Mouse (Mus musculus) embryo, embryonic 9.5 days (tissue): ENCODE measurements around the gene Serpinb2.

ENCODE experiments used
- DNase-seq: peaks from one replicate; pipeline ENCODE4 v3.0.0-alpha.2; 2017; ENCODE audit errors: extremely low spot score

Serpinb2 gene

DNA sequence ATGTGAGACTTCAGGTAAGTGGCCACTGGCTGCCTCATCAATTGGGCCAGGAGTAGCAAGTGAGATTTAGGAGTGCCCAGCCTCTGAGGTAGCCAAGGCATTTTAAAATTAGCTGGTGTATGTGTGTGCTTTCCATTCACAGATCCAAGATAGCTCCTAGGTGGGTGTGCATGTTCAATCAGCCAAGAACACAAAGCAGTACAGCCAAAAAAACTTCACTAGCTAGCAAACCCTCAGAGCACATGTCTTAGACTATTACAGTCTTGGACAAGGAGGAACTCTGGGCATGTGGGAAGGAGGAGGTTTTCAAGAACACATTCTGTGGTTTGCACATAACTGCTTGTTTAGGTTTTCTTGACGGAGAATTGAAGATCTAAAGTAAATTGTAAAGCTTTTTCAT, 70.0 kb downstream of the Serpinb2 start:
- no peak for DNase-seq

DNA sequence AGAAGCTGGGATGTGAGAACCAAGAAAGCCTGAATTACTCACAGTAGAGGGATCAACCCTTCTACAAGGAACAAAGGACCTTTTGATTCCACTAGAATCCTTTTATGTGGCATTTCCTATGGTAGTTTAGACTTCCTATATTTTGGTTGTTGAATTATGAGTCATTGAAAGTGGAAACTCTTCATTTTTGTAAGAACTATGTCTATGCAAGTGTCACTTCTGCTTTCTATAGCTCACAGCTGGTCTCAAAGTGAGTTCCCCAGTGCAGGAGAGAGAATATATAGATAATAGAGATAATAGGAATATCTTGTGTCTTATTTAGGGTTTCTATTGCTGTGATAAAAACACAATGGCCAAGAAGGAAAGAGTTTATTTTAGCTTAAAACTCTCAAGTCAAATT, 71.7 kb downstream of the Serpinb2 start:
- no peak for DNase-seq

DNA sequence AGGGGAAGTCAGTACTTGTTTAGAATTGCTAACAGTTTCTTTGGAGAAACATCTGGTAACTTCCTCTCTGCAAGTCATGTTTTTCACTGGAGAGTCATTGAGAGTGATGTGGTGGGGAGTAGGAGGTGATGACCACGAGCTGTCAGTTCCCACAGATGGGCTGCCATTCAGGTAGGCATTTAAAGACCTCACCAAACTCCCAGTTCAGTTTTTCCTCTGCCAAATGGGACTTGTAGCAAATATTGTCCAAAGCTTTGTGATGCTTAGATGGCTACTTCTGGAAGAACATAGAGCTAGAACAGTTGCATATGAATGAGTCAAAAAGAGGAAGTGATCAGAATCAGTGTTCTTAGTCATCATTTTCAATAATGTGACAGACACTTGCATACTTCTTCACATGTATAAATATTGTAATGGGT, 72.7 kb downstream of the Serpinb2 start:
- no peak for DNase-seq

DNA sequence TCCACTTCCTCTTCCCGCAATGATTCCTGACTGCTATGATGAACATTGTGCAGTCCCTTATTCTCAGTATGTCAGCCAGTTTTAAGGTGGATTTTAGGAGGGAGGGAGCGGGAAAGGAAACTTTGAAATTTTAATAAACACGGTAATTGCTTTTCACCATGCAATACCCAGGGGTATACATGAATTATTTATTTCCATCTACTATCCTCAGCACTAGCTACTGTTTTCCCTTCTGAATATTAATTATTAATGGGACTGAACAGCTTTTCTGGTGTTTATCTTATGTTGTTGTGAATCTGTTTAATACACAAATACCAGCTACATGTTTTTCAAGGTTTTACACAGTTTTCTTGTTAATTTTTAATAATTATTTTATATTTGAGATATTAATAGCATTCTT, 73.7 kb downstream of the Serpinb2 start:
- DNase-seq: no peak
